9 mouse cellular contexts compared by ENCODE assay signal in the genomic region with DNA sequence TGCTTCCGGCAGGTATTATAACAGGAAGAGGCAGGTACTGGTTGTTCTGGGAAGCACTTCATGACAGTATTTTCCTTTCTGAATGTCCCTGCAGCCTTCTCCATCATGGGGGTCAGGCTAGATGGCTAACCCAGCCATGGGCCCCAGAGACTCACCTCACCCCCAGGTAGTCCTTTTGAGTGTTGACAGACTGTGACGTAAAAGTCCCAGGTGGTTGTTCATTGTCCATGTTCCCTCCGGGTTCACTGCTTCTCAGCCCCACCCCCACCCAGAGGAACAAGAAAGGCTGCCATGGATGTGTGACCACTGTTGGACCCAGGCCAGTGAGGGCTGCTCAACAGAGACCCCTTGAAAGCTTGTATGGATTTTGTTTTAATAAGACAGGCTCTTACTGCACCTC. TPM values are rescaled to one million over a fixed set of nuclear protein-coding genes. Genes with fewer than 3 reads are reported as not detected.
A peak's percentile ranks its signal among the peaks of the same experiment; 100 is the strongest.
DNase-seq lines count a peak whose midpoint lies in the region; ATAC-seq and TF ChIP-seq lines count a peak whose summit lies in the region.
"Had no signal": no experiment of that assay in that cellular context is flagged by ENCODE, and none has a peak within 500 bp of the region (broad histone marks: within the 10 kb centered on the region; RNA-seq: fewer than 3 reads in every experiment).

No protein-coding gene starts in this region.

- H3K36me3 ChIP-seq in lung, embryonic 15.5 days = peaks cover 41% of the 10 kb centered on the region
- peaks cover 55% of the 10 kb centered on the region for H3K36me3 ChIP-seq in hindbrain, embryonic 13.5 days
- peaks cover 33% of the 10 kb centered on the region for H3K36me3 ChIP-seq in liver, embryonic 11.5 days (ENCODE audit: control insufficient read depth, insufficient read depth, low read length)
- peaks cover 12% of the 10 kb centered on the region for H3K36me3 ChIP-seq in stomach, embryonic 16.5 days (ENCODE audit: control insufficient read depth, insufficient read depth, low read length)

- H3K27me3 ChIP-seq in lung, embryonic 15.5 days = no peaks in the 10 kb centered on the region
- H3K27me3 ChIP-seq in hindbrain, embryonic 13.5 days = no peaks in the 10 kb centered on the region
- H3K27me3 ChIP-seq in liver, embryonic 11.5 days (replicated peaks; ENCODE audit: control insufficient read depth, insufficient read depth, low read length) = no peaks in the 10 kb centered on the region
- no peaks in the 10 kb centered on the region for H3K27me3 ChIP-seq in stomach, embryonic 16.5 days (ENCODE audit: control insufficient read depth, insufficient read depth, low read length)
- H3K27me3 ChIP-seq: Patski had no signal

- WGBS in lung, embryonic 15.5 days = 41% methylated on average over 3 of the region's 3 CpGs
- 47% methylated on average over 3 of the region's 3 CpGs for WGBS in lung, adult 2 months
- 56% methylated on average over 3 of the region's 3 CpGs for WGBS in hindbrain, embryonic 13.5 days
- WGBS in liver, embryonic 11.5 days = 69% methylated on average over 3 of the region's 3 CpGs
- 47% methylated on average over 3 of the region's 3 CpGs for WGBS in stomach, embryonic 16.5 days

- no peak for TF ChIP-seq CTCF in lung, adult 2 months (IDR thresholded peaks at IDR 0.05; ENCODE audit: insufficient read depth, low read length)

- H3K9me3 ChIP-seq in lung, embryonic 15.5 days = no peaks in the 10 kb centered on the region
- no peaks in the 10 kb centered on the region for H3K9me3 ChIP-seq in hindbrain, embryonic 13.5 days
- H3K9me3 ChIP-seq in liver, embryonic 11.5 days (ENCODE audit: control insufficient read depth, low read length) = no peaks in the 10 kb centered on the region
- no peaks in the 10 kb centered on the region for H3K9me3 ChIP-seq in stomach, embryonic 16.5 days (replicated peaks; ENCODE audit: control insufficient read depth, low read length)

- no peak for DNase-seq in lung, adult 2 months
- no peak for DNase-seq in liver, embryonic 11.5 days (ENCODE audit: low spot score)
- no peak for DNase-seq in MN1 (ENCODE audit: low spot score)
- no peak for DNase-seq in gastrocnemius, adult 8-10 months (ENCODE audit: low spot score in 2 of 2)
- no peak for DNase-seq in cerebellum, adult 11 months

- H3K4me2 ChIP-seq in lung, embryonic 15.5 days = peak overlapping the region; percentile 93
- peak overlapping the region; percentile 97 for H3K4me2 ChIP-seq in hindbrain, embryonic 13.5 days
- H3K4me2 ChIP-seq in liver, embryonic 11.5 days = peak overlapping the region; percentile 94
- peak overlapping the region; percentile 89 for H3K4me2 ChIP-seq in stomach, embryonic 16.5 days (ENCODE audit: low read depth, low read length)

- peak overlapping the region; percentile 85 for H3K27ac ChIP-seq in lung, embryonic 15.5 days
- peak overlapping the region; percentile 89 for H3K27ac ChIP-seq in hindbrain, embryonic 13.5 days
- H3K27ac ChIP-seq in liver, embryonic 11.5 days (ENCODE audit: low read depth, low read length) = no peak overlapping the region
- H3K27ac ChIP-seq in stomach, embryonic 16.5 days (ENCODE audit: low read length) = peak overlapping the region; percentile 89

- no peak for ATAC-seq in lung, embryonic 15.5 days (ENCODE audit: borderline replicate concordance, extremely low read depth, low FRiP score, low TSS enrichment)
- no peak for ATAC-seq in hindbrain, embryonic 13.5 days (ENCODE audit: low FRiP score)
- no peak for ATAC-seq in liver, embryonic 11.5 days (replicated peaks; ENCODE audit: low FRiP score)
- ATAC-seq in stomach, embryonic 16.5 days (ENCODE audit: insufficient read depth, low FRiP score) = no peak
- ATAC-seq: Patski had no signal

- H3K4me1 ChIP-seq in lung, embryonic 15.5 days = peaks cover 37% of the 10 kb centered on the region
- H3K4me1 ChIP-seq in lung, adult 2 months (ENCODE audit: control insufficient read depth, insufficient read depth, low read length) = peaks cover 14% of the 10 kb centered on the region
- H3K4me1 ChIP-seq in hindbrain, embryonic 13.5 days (replicated peaks) = peaks cover 43% of the 10 kb centered on the region
- peaks cover 33% of the 10 kb centered on the region for H3K4me1 ChIP-seq in liver, embryonic 11.5 days (replicated peaks; ENCODE audit: control insufficient read depth, insufficient read depth, low read length)
- peaks cover 27% of the 10 kb centered on the region for H3K4me1 ChIP-seq in stomach, embryonic 16.5 days (ENCODE audit: control insufficient read depth, insufficient read depth, low read length)

- H3K9ac ChIP-seq in lung, embryonic 15.5 days = peak overlapping the region; percentile 86
- H3K9ac ChIP-seq in hindbrain, embryonic 13.5 days = peak overlapping the region; percentile 94
- peak overlapping the region; percentile 95 for H3K9ac ChIP-seq in liver, embryonic 11.5 days (ENCODE audit: low read depth, low read length)
- H3K9ac ChIP-seq in stomach, embryonic 16.5 days (ENCODE audit: low read length) = peak overlapping the region; percentile 88

- no peak for TF ChIP-seq POLR2A in lung, adult 2 months (IDR thresholded peaks at IDR 0.05; ENCODE audit: borderline replicate concordance, extremely low read depth, low read depth, low read length)

- H3K4me3 ChIP-seq in lung, embryonic 15.5 days = peak overlapping the region; percentile 99
- no peak overlapping the region for H3K4me3 ChIP-seq in lung, adult 2 months (replicated peaks; ENCODE audit: extremely low read depth, low read depth, low read length)
- H3K4me3 ChIP-seq in hindbrain, embryonic 13.5 days = peak overlapping the region; percentile 93
- peak overlapping the region; percentile 92 for H3K4me3 ChIP-seq in liver, embryonic 11.5 days (ENCODE audit: low read depth, low read length)
- H3K4me3 ChIP-seq in stomach, embryonic 16.5 days (replicated peaks; ENCODE audit: low read length) = peak overlapping the region; percentile 96

RNA-seq across cellular contexts. Expression of a gene that starts 1.7 kb away (rescaled TPM):
- polyA plus RNA-seq in lung, embryonic 15.5 days (2015; fragmentation: Nextera tagmentation; extraction: Ambion mirVana) = 67.5 and 70.9 TPM in 2 replicates
- polyA plus RNA-seq in lung, adult 2 months (2012; rRNA removed) = 157 and 174 TPM in 2 replicates
- polyA plus RNA-seq in hindbrain, embryonic 13.5 days (2015; fragmentation: Nextera tagmentation; extraction: Ambion mirVana) = 32.0 and 32.8 TPM in 2 replicates
- 65.5 and 70.6 TPM in 2 replicates for polyA plus RNA-seq in liver, embryonic 11.5 days (2014; fragmentation: Nextera tagmentation; extraction: Ambion mirVana)
- 73.9 and 75.8 TPM in 2 replicates for polyA plus RNA-seq in stomach, embryonic 16.5 days (2015; fragmentation: Nextera tagmentation; extraction: Ambion mirVana)
- total RNA-seq in gastrocnemius, adult 8-10 months (2022) = 1 to 10 TPM; 1.9 to 5.0 (median 3.1) TPM

RNA-seq across cellular contexts. Expression of a gene that starts 8.9 kb away (rescaled TPM):
- polyA plus RNA-seq in lung, embryonic 15.5 days (2015; fragmentation: Nextera tagmentation; extraction: Ambion mirVana) = 125 and 133 TPM in 2 replicates
- polyA plus RNA-seq in lung, adult 2 months (2012; rRNA removed) = 48.0 and 51.4 TPM in 2 replicates
- polyA plus RNA-seq in hindbrain, embryonic 13.5 days (2015; fragmentation: Nextera tagmentation; extraction: Ambion mirVana) = 108 TPM in 2 replicates
- 252 and 266 TPM in 2 replicates for polyA plus RNA-seq in liver, embryonic 11.5 days (2014; fragmentation: Nextera tagmentation; extraction: Ambion mirVana)
- 140 and 145 TPM in 2 replicates for polyA plus RNA-seq in stomach, embryonic 16.5 days (2015; fragmentation: Nextera tagmentation; extraction: Ambion mirVana)
- 100 to 1,000 TPM; 121 to 138 (median 132) TPM for total RNA-seq in gastrocnemius, adult 8-10 months (2022)

RNA-seq across cellular contexts. Expression of a gene that starts 25.9 kb away (rescaled TPM):
- 43.8 and 44.6 TPM in 2 replicates for polyA plus RNA-seq in lung, embryonic 15.5 days (2015; fragmentation: Nextera tagmentation; extraction: Ambion mirVana)
- polyA plus RNA-seq in lung, adult 2 months (2012; rRNA removed) = 15.6 and 17.3 TPM in 2 replicates
- polyA plus RNA-seq in hindbrain, embryonic 13.5 days (2015; fragmentation: Nextera tagmentation; extraction: Ambion mirVana) = 58.9 and 63.2 TPM in 2 replicates
- polyA plus RNA-seq in liver, embryonic 11.5 days (2014; fragmentation: Nextera tagmentation; extraction: Ambion mirVana) = 39.1 and 40.2 TPM in 2 replicates
- 35.6 and 38.1 TPM in 2 replicates for polyA plus RNA-seq in stomach, embryonic 16.5 days (2015; fragmentation: Nextera tagmentation; extraction: Ambion mirVana)
- 1 to 10 TPM; 4.7 to 7.5 (median 6.2) TPM for total RNA-seq in gastrocnemius, adult 8-10 months (2022)

RNA-seq across cellular contexts. Expression of a gene that starts 35.4 kb away (rescaled TPM):
- polyA plus RNA-seq in lung, embryonic 15.5 days (2015; fragmentation: Nextera tagmentation; extraction: Ambion mirVana) = 31.2 and 35.5 TPM in 2 replicates
- polyA plus RNA-seq in lung, adult 2 months (2012; rRNA removed) = 11.0 and 14.5 TPM in 2 replicates
- polyA plus RNA-seq in hindbrain, embryonic 13.5 days (2015; fragmentation: Nextera tagmentation; extraction: Ambion mirVana) = 26.3 and 27.3 TPM in 2 replicates
- 51.5 and 52.0 TPM in 2 replicates for polyA plus RNA-seq in liver, embryonic 11.5 days (2014; fragmentation: Nextera tagmentation; extraction: Ambion mirVana)
- polyA plus RNA-seq in stomach, embryonic 16.5 days (2015; fragmentation: Nextera tagmentation; extraction: Ambion mirVana) = 28.9 and 33.7 TPM in 2 replicates
- total RNA-seq in gastrocnemius, adult 8-10 months (2022) = 1 to 10 TPM; 4.5 to 6.0 (median 5.1) TPM

RNA-seq across cellular contexts. Expression of a gene that starts 35.5 kb away (rescaled TPM):
- polyA plus RNA-seq in lung, embryonic 15.5 days (2015; fragmentation: Nextera tagmentation; extraction: Ambion mirVana) = 12.7 and 13.0 TPM in 2 replicates
- 11.9 and 14.9 TPM in 2 replicates for polyA plus RNA-seq in lung, adult 2 months (2012; rRNA removed)
- polyA plus RNA-seq in hindbrain, embryonic 13.5 days (2015; fragmentation: Nextera tagmentation; extraction: Ambion mirVana) = 10.5 and 10.6 TPM in 2 replicates
- 12.7 and 16.8 TPM in 2 replicates for polyA plus RNA-seq in liver, embryonic 11.5 days (2014; fragmentation: Nextera tagmentation; extraction: Ambion mirVana)
- 14.0 TPM in 2 replicates for polyA plus RNA-seq in stomach, embryonic 16.5 days (2015; fragmentation: Nextera tagmentation; extraction: Ambion mirVana)
- total RNA-seq in gastrocnemius, adult 8-10 months (2022) = 10 to 100 TPM; 20.4 to 26.4 (median 22.2) TPM
